Mouse (Mus musculus): ENCODE measurements at regions not wholly inside any gene's neighbourhood (a gene's known extent, or its start where the extent isn't known, plus 50 kb on each side); places are given as distances from the start of the nearest gene placed in this dataset.
"Not testable (repeated sequence)": the region's sequence is repeated elsewhere in the genome, so short reads cannot be mapped to it uniquely, and the experiment has no call there.

- H3K4me1 ChIP-seq (replicated peaks; ENCODE audit: low read depth, low read length) = no peaks in the 10 kb centered on the region
- no peaks in the 10 kb centered on the region for H3K27me3 ChIP-seq (ENCODE audit: insufficient read depth, low read length)
- H3K9me3 ChIP-seq (ENCODE audit: low read length) = no peaks in the 10 kb centered on the region
- H3K4me3 ChIP-seq (replicated peaks; ENCODE audit: low read length) = no peak overlapping the region
- TF ChIP-seq POU5F1 (IDR thresholded peaks at IDR 0.05; ENCODE audit: borderline replicate concordance, low read length) (no peak), NANOG (IDR thresholded peaks at IDR 0.05; ENCODE audit: borderline replicate concordance, low read length) (no peak), CTCF (conservative IDR thresholded peaks at IDR 0.05; ENCODE audit: low read length) (no peak)
- H3K36me3 ChIP-seq (ENCODE audit: insufficient read depth, low read length) = no peaks in the 10 kb centered on the region
These were observed 133.2 kb upstream of the Vrk2 start for GRCm38 (mm10) chr11:26726969-26727368.

- H3K36me3 ChIP-seq (ENCODE audit: insufficient read depth, low read length) = no peaks in the 10 kb centered on the region
- no peak for TF ChIP-seq POU5F1 (IDR thresholded peaks at IDR 0.05; ENCODE audit: borderline replicate concordance, low read length)
- TF ChIP-seq CTCF (conservative IDR thresholded peaks at IDR 0.05; ENCODE audit: low read length) = no peak
- no peak for TF ChIP-seq NANOG (IDR thresholded peaks at IDR 0.05; ENCODE audit: borderline replicate concordance, low read length)
- no peaks in the 10 kb centered on the region for H3K9me3 ChIP-seq (ENCODE audit: low read length)
- no peaks in the 10 kb centered on the region for H3K4me1 ChIP-seq (replicated peaks; ENCODE audit: low read depth, low read length)
- no peak overlapping the region for H3K4me3 ChIP-seq (replicated peaks; ENCODE audit: low read length)
- no peaks in the 10 kb centered on the region for H3K27me3 ChIP-seq (ENCODE audit: insufficient read depth, low read length)
These were observed 131.3 kb upstream of the Vrk2 start for GRCm38 (mm10) chr11:26724963-26725721.

- no peaks in the 10 kb centered on the region for H3K9me3 ChIP-seq (ENCODE audit: low read length)
- no peak for TF ChIP-seq NANOG (IDR thresholded peaks at IDR 0.05; ENCODE audit: borderline replicate concordance, low read length)
- TF ChIP-seq POU5F1 (IDR thresholded peaks at IDR 0.05; ENCODE audit: borderline replicate concordance, low read length) = no peak
- no peak for TF ChIP-seq CTCF (conservative IDR thresholded peaks at IDR 0.05; ENCODE audit: low read length)
- no peaks in the 10 kb centered on the region for H3K36me3 ChIP-seq (ENCODE audit: insufficient read depth, low read length)
- H3K27me3 ChIP-seq (ENCODE audit: insufficient read depth, low read length) = no peaks in the 10 kb centered on the region
- H3K4me1 ChIP-seq (replicated peaks; ENCODE audit: low read depth, low read length) = no peaks in the 10 kb centered on the region
- H3K4me3 ChIP-seq (replicated peaks; ENCODE audit: low read length) = no peak overlapping the region
These were observed 128.5 kb upstream of the Vrk2 start for GRCm38 (mm10) chr11:26722292-26722691.

GRCm38 (mm10) chr11:26721173-26721572, 127.4 kb upstream of the Vrk2 start:
- Histone ChIP-seq H3K27me3 (ENCODE audit: insufficient read depth, low read length) (no peaks in the 10 kb centered on the region), H3K9me3 (ENCODE audit: low read length) (no peaks in the 10 kb centered on the region), H3K4me3 (replicated peaks; ENCODE audit: low read length) (no peak overlapping the region), H3K36me3 (ENCODE audit: insufficient read depth, low read length) (no peaks in the 10 kb centered on the region), H3K4me1 (replicated peaks; ENCODE audit: low read depth, low read length) (no peaks in the 10 kb centered on the region)
- TF ChIP-seq CTCF (conservative IDR thresholded peaks at IDR 0.05; ENCODE audit: low read length) = no peak
- no peak for TF ChIP-seq NANOG (IDR thresholded peaks at IDR 0.05; ENCODE audit: borderline replicate concordance, low read length)
- no peak for TF ChIP-seq POU5F1 (IDR thresholded peaks at IDR 0.05; ENCODE audit: borderline replicate concordance, low read length)

- not testable (repeated sequence) for H3K36me3 ChIP-seq (ENCODE audit: insufficient read depth, low read length); H3K4me1 ChIP-seq (replicated peaks; ENCODE audit: low read depth, low read length); H3K27me3 ChIP-seq (ENCODE audit: insufficient read depth, low read length); H3K4me3 ChIP-seq (replicated peaks; ENCODE audit: low read length); H3K9me3 ChIP-seq (ENCODE audit: low read length)
These were observed 117.4 kb upstream of the Vrk2 start for GRCm38 (mm10) chr11:26711237-26711636.

- no peaks in the 10 kb centered on the region for H3K27me3 ChIP-seq (ENCODE audit: insufficient read depth, low read length)
- TF ChIP-seq CTCF (conservative IDR thresholded peaks at IDR 0.05; ENCODE audit: low read length) = no peak
- TF ChIP-seq NANOG (IDR thresholded peaks at IDR 0.05; ENCODE audit: borderline replicate concordance, low read length) = no peak
- TF ChIP-seq POU5F1 (IDR thresholded peaks at IDR 0.05; ENCODE audit: borderline replicate concordance, low read length) = no peak
- H3K36me3 ChIP-seq (ENCODE audit: insufficient read depth, low read length) = no peaks in the 10 kb centered on the region
- no peak overlapping the region for H3K4me3 ChIP-seq (replicated peaks; ENCODE audit: low read length)
- no peaks in the 10 kb centered on the region for H3K4me1 ChIP-seq (replicated peaks; ENCODE audit: low read depth, low read length)
- no peaks in the 10 kb centered on the region for H3K9me3 ChIP-seq (ENCODE audit: low read length)
These were observed 114.8 kb upstream of the Vrk2 start for GRCm38 (mm10) chr11:26708636-26709035.

- no peaks in the 10 kb centered on the region for H3K4me1 ChIP-seq (replicated peaks; ENCODE audit: low read depth, low read length)
- H3K36me3 ChIP-seq (ENCODE audit: insufficient read depth, low read length) = no peaks in the 10 kb centered on the region
- H3K4me3 ChIP-seq (replicated peaks; ENCODE audit: low read length) = no peak overlapping the region
- H3K27me3 ChIP-seq (ENCODE audit: insufficient read depth, low read length) = no peaks in the 10 kb centered on the region
- H3K9me3 ChIP-seq (ENCODE audit: low read length) = no peaks in the 10 kb centered on the region
- TF ChIP-seq CTCF (conservative IDR thresholded peaks at IDR 0.05; ENCODE audit: low read length) (no peak), NANOG (IDR thresholded peaks at IDR 0.05; ENCODE audit: borderline replicate concordance, low read length) (no peak), POU5F1 (IDR thresholded peaks at IDR 0.05; ENCODE audit: borderline replicate concordance, low read length) (no peak)
These were observed 90.1 kb upstream of the Vrk2 start for GRCm38 (mm10) chr11:26683850-26684249.

GRCm38 (mm10) chr11:26667251-26667650, 73.5 kb upstream of the Vrk2 start:
- Histone ChIP-seq H3K4me3 (replicated peaks; ENCODE audit: low read length) (no peak overlapping the region), H3K9me3 (ENCODE audit: low read length) (peaks cover 6% of the 10 kb centered on the region), H3K4me1 (replicated peaks; ENCODE audit: low read depth, low read length) (no peaks in the 10 kb centered on the region), H3K36me3 (ENCODE audit: insufficient read depth, low read length) (no peaks in the 10 kb centered on the region), H3K27me3 (ENCODE audit: insufficient read depth, low read length) (no peaks in the 10 kb centered on the region)
- TF ChIP-seq CTCF (conservative IDR thresholded peaks at IDR 0.05; ENCODE audit: low read length) (no peak), NANOG (IDR thresholded peaks at IDR 0.05; ENCODE audit: borderline replicate concordance, low read length) (no peak), POU5F1 (IDR thresholded peaks at IDR 0.05; ENCODE audit: borderline replicate concordance, low read length) (no peak)

- TF ChIP-seq POU5F1 (IDR thresholded peaks at IDR 0.05; ENCODE audit: borderline replicate concordance, low read length) (no peak), NANOG (IDR thresholded peaks at IDR 0.05; ENCODE audit: borderline replicate concordance, low read length) (no peak), CTCF (conservative IDR thresholded peaks at IDR 0.05; ENCODE audit: low read length) (no peak)
- Histone ChIP-seq H3K9me3 (ENCODE audit: low read length) (peaks cover 10% of the 10 kb centered on the region), H3K27me3 (ENCODE audit: insufficient read depth, low read length) (no peaks in the 10 kb centered on the region), H3K4me1 (replicated peaks; ENCODE audit: low read depth, low read length) (no peaks in the 10 kb centered on the region), H3K36me3 (ENCODE audit: insufficient read depth, low read length) (no peaks in the 10 kb centered on the region), H3K4me3 (replicated peaks; ENCODE audit: low read length) (no peak overlapping the region)
These were observed 67.1 kb upstream of the Vrk2 start for GRCm38 (mm10) chr11:26660878-26661277.

- H3K4me3 ChIP-seq (replicated peaks; ENCODE audit: low read length); H3K36me3 ChIP-seq (ENCODE audit: insufficient read depth, low read length); H3K4me1 ChIP-seq (replicated peaks; ENCODE audit: low read depth, low read length); H3K27me3 ChIP-seq (ENCODE audit: insufficient read depth, low read length); H3K9me3 ChIP-seq (ENCODE audit: low read length): not testable (repeated sequence)
These were observed 55.4 kb upstream of the Vrk2 start for GRCm38 (mm10) chr11:26649165-26649564.

Measured in E14TG2a.4 (cell line).